Mouse (Mus musculus) intestine, embryonic 16.5 days (tissue): Measurements from ENCODE around the gene Olfr781. TPM values are rescaled to one million over a fixed set of nuclear protein-coding genes. Genes with fewer than 3 reads are reported as not detected.
A peak's percentile ranks its signal among the peaks of the same experiment; 100 is the strongest.
"Not testable (repeated sequence)": the region's sequence is repeated elsewhere in the genome, so short reads cannot be mapped to it uniquely, and the experiment has no call there.

Experiments used
- ATAC-seq: fragments of 200-750 bp; cut with Nextera tagmentation; 2 replicates; pipeline ENCODE4 v1.8.0; 2017; ENCODE audit warnings: moderate TSS enrichment, moderate library complexity
- H3K27ac ChIP-seq: fragments of 300-500 bp; sonication (generic); 2 replicates; pipeline ENCODE4 v1.5.1; 2014; ENCODE audit warnings: mild to moderate bottlenecking, low read length
- H3K27me3 ChIP-seq: fragments of 300-500 bp; sonication (generic); replicated peaks from 2 replicates; pipeline ENCODE4 v1.6.1; 2014; ENCODE audit warnings: low read length, control low read depth, mixed read lengths; ENCODE audit not compliant: control insufficient read depth, insufficient read depth
- H3K36me3 ChIP-seq: fragments of 300-500 bp; sonication (generic); 2 replicates; pipeline ENCODE4 v1.6.1; 2014; ENCODE audit warnings: low read length, control low read depth; ENCODE audit not compliant: control insufficient read depth, insufficient read depth
- H3K4me1 ChIP-seq: fragments of 300-500 bp; sonication (generic); 2 replicates; pipeline ENCODE4 v1.6.1; 2014; ENCODE audit warnings: low read length, control low read depth, mixed read lengths; ENCODE audit not compliant: control insufficient read depth, insufficient read depth
- H3K4me2 ChIP-seq: fragments of 300-500 bp; sonication (generic); 2 replicates; pipeline ENCODE4 v1.6.1; 2014; ENCODE audit warnings: low read depth, low read length, control low read depth
- H3K4me3 ChIP-seq: fragments of 300-500 bp; sonication (generic); 2 replicates; pipeline ENCODE4 v1.5.1; 2014; ENCODE audit warnings: mild to moderate bottlenecking, low read length
- H3K9ac ChIP-seq: fragments of 300-500 bp; sonication (generic); 2 replicates; pipeline ENCODE4 v1.6.1; 2014; ENCODE audit warnings: low read depth, low read length
- H3K9me3 ChIP-seq: fragments of 300-500 bp; sonication (generic); 2 replicates; pipeline ENCODE4 v1.6.1; 2016; ENCODE audit warnings: low read length, control low read depth; ENCODE audit not compliant: control insufficient read depth
- WGBS: fragments of 180-500 bp; shearing (Covaris S2); extraction: QIAGEN DNeasy Blood & Tissue Kit; methylation state at CpG from one replicate; pipeline ENCODE4 v1.1.7; 2014; 5-methylcytosine and 5-hydroxymethylcytosine counted together
- polyA plus RNA-seq: library from polyadenylated mRNA; unstranded; fragments of >200 nt; fragmentation: Nextera tagmentation; extraction: Ambion mirVana; gene quantifications from 2 replicates; pipeline ENCODE4 v1.2.1, GENCODE M21; 2015

Gene Olfr781
- not detected in 2 replicates for polyA plus RNA-seq

GRCm38 (mm10) chr10:129328554-129328953, at the start of gene Olfr781:
TSS of gene Olfr781 (plus strand) at chr10:129328854.
- no peaks in the 10 kb centered on the region for H3K9me3 ChIP-seq
- no peaks in the 10 kb centered on the region for H3K4me1 ChIP-seq
- no peak for ATAC-seq
- H3K4me3 ChIP-seq: no peak within 1 kb of the TSS
- no peak within 1 kb of the TSS for H3K9ac ChIP-seq
- H3K27ac ChIP-seq: no peak within 1 kb of the TSS
- H3K36me3 ChIP-seq: no peaks in the 10 kb centered on the region
- no peaks in the 10 kb centered on the region for H3K27me3 ChIP-seq
- no peak within 1 kb of the TSS for H3K4me2 ChIP-seq

DNA sequence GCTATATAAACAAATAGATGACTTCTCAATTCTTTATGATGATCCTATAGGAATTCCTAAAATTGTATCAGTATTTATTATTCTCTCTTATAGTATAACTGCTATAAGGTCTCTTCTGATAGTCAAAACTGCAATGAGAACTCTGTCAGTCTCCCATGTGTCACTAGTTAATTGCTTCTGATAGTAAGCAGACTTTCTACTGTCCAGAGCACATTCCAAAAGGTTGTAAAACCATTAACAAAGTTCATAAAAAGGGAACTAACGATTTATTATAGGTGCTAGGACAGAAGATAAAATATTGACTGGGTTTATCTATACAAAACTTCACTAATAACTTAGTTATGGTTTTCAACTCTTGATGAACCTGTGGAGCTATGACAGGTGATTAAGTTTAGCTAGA, 15.7 kb upstream of the Olfr781 start:
- not testable (repeated sequence) for H3K9me3 ChIP-seq, H3K4me3 ChIP-seq, H3K4me1 ChIP-seq, H3K27ac ChIP-seq, H3K4me2 ChIP-seq, H3K9ac ChIP-seq, H3K27me3 ChIP-seq, H3K36me3 ChIP-seq
- peak; percentile 69 for ATAC-seq
- WGBS: 24% methylated on average over 1 of the region's 1 CpGs

GRCm38 (mm10) chr10:129313521-129313920, 15.1 kb upstream of the Olfr781 start:
- not testable (repeated sequence) for H3K4me2 ChIP-seq, H3K9me3 ChIP-seq, H3K4me3 ChIP-seq, H3K27me3 ChIP-seq, H3K4me1 ChIP-seq, H3K36me3 ChIP-seq, H3K9ac ChIP-seq, H3K27ac ChIP-seq
- WGBS: no CpG with 5 or more reads among the region's 1 CpGs
- peak; percentile 81 for ATAC-seq

DNA sequence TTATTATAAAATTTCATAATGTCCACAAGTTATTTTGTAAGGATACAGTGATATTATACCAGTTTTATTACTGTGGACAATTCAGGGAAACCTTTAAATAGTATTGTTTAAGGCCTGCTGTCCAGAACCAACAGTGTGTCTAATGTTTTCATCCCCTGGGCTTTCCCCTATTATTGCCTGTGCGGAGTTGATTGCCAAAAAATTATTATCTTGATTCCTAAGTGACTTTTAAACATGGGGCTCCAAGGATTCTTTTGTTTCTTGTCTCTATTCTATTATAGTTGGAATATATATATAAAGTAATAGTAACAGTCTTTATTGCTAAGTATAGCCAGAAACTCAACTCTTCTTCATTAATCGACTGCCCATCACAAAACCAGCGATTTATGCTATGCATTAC, 10.8 kb upstream of the Olfr781 start, which contains the start of gene Olfr780:
TSS of gene Olfr780 (plus strand) at position 301 of the 400 bp plus-strand sequence.
- ATAC-seq: no peak
- H3K27ac ChIP-seq: no peak within 1 kb of the TSS
- H3K4me2 ChIP-seq: no peak within 1 kb of the TSS
- H3K36me3 ChIP-seq: no peaks in the 10 kb centered on the region
- no peak within 1 kb of the TSS for H3K9ac ChIP-seq
- H3K27me3 ChIP-seq: no peaks in the 10 kb centered on the region
- H3K4me3 ChIP-seq: no peak within 1 kb of the TSS
- WGBS: 86% methylated on average over 3 of the region's 3 CpGs
- H3K9me3 ChIP-seq: no peaks in the 10 kb centered on the region
- H3K4me1 ChIP-seq: no peaks in the 10 kb centered on the region

- Histone ChIP-seq H3K9me3 (no peaks in the 10 kb centered on the region), H3K9ac (no peak within 1 kb of the TSS), H3K4me2 (no peak within 1 kb of the TSS), H3K4me1 (no peaks in the 10 kb centered on the region), H3K4me3 (no peak within 1 kb of the TSS), H3K27ac (no peak within 1 kb of the TSS), H3K36me3 (no peaks in the 10 kb centered on the region), H3K27me3 (no peaks in the 10 kb centered on the region)
- 87% methylated on average over 3 of the region's 3 CpGs for WGBS
- no peak for ATAC-seq
Measured at GRCm38 (mm10) chr10:129348550-129348949, 19.9 kb downstream of the Olfr781 start, which contains the start of gene Olfr782. TSS of gene Olfr782 (plus strand) at chr10:129348850.

DNA sequence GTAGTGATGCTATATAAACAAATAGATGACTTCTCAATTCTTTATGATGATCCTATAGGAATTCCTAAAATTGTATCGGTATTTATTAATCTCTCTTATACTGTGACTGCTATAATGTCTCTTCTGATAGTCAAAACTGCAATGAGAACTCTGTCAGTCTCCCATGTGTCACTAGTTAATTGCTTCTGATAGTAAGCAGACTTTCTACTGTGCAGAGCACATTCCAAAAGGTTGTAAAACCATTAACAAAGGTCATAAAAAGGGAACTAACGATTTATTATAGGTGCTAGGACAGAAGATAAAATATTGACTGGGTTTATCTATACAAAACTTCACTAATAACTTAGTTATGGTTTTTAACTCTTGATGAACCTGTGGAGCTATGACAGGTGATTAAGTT, 23.8 kb downstream of the Olfr781 start:
- not testable (repeated sequence) for H3K9me3 ChIP-seq, H3K9ac ChIP-seq, H3K36me3 ChIP-seq, H3K4me2 ChIP-seq, H3K4me1 ChIP-seq, H3K27me3 ChIP-seq, H3K27ac ChIP-seq, H3K4me3 ChIP-seq
- ATAC-seq: peak; percentile 88
- WGBS: 54% methylated on average over 2 of the region's 2 CpGs

DNA sequence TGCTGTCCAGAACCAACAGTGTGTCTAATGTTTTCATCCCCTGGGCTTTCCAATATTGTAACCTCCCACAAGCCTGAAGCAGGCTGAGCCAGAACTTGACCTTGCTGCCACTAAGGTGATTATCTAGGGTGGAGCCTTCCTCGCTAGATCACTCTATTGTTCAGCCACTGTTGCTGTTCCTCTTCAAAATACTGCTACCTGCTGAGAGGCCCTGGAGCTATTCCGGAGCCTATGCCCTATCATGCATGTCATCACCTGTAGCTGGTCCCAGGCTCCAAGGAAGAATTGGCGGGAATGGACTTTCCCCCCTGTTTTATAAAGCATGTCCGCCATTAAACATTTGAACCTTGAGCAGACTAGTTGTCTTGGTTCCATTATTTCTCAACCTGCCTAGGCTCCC, 27.8 kb downstream of the Olfr781 start:
- not testable (repeated sequence) for H3K27ac ChIP-seq, H3K4me1 ChIP-seq, H3K27me3 ChIP-seq, H3K9ac ChIP-seq, H3K9me3 ChIP-seq, ATAC-seq, H3K4me2 ChIP-seq, H3K4me3 ChIP-seq, H3K36me3 ChIP-seq
- WGBS: 84% methylated on average over 4 of the region's 4 CpGs

GRCm38 (mm10) chr10:129357307-129357706, 28.7 kb downstream of the Olfr781 start:
- Histone ChIP-seq H3K9ac (no peak overlapping the region), H3K36me3 (no peaks in the 10 kb centered on the region), H3K27ac (no peak overlapping the region), H3K4me1 (no peaks in the 10 kb centered on the region), H3K9me3 (0 out of 2 replicates have a peak, but pooled peaks cover 2% of the 10 kb centered on the region), H3K4me2 (no peak overlapping the region), H3K4me3 (no peak overlapping the region), H3K27me3 (no peaks in the 10 kb centered on the region)
- 60% methylated on average over 5 of the region's 5 CpGs for WGBS
- ATAC-seq: no peak

- not testable (repeated sequence) for H3K27me3 ChIP-seq, H3K4me1 ChIP-seq, H3K4me2 ChIP-seq, H3K36me3 ChIP-seq, ATAC-seq, H3K9ac ChIP-seq, H3K27ac ChIP-seq, H3K4me3 ChIP-seq, H3K9me3 ChIP-seq
- WGBS: 86% methylated on average over 5 of the region's 5 CpGs
Measured at GRCm38 (mm10) chr10:129374051-129374450, 45.4 kb downstream of the Olfr781 start.
